Mouse (Mus musculus): ENCODE data around the gene Bnc1. TPM values are rescaled to one million over a fixed set of nuclear protein-coding genes. Genes with fewer than 3 reads are reported as not detected.

The Bnc1 gene
- not detected for total RNA-seq (2023)

GRCm38 (mm10) chr7:81992131-81993061, at the start of gene Bnc1:
Gene Bnc1, minus strand, starts transcription at chr7:81992292.

GRCm38 (mm10) chr7:81934267-81934745, 57.8 kb downstream of the Bnc1 start, which contains the start of gene Hdgfl3:
Gene Hdgfl3, minus strand, starts transcription at chr7:81934473.

Other genes starting within 250 kb of the Bnc1 start
- 10 to 100 TPM; 48.0 to 50.6 TPM for gene Ramac, start 229.4 kb downstream of the Bnc1 start, total RNA-seq (2023)
- 1 to 10 TPM; 7.6 to 9.5 TPM for gene 3110040N11Rik, start 202.8 kb downstream of the Bnc1 start, total RNA-seq (2023)
- gene Btbd1, start 162.9 kb downstream of the Bnc1 start, total RNA-seq (2023), result 10 to 100 TPM; 48.1 to 60.9 TPM
- not detected for gene Gm10160, start 136.5 kb downstream of the Bnc1 start, total RNA-seq (2023)
- 100 to 1,000 TPM; 198 to 210 TPM for gene Tm6sf1, start 133.3 kb downstream of the Bnc1 start, total RNA-seq (2023)
- gene Hdgfl3, start 57.8 kb downstream of the Bnc1 start, total RNA-seq (2023), result under 1 TPM in 1 of 2 experiments, not detected in 1; 0.07 TPM
- gene Sh3gl3, start 181.5 kb upstream of the Bnc1 start, total RNA-seq (2023), result under 1 TPM in 1 of 2 experiments, not detected in 1; 0.24 TPM

All from neutrophil, adult 59 days (primary cell).